Mouse (Mus musculus) hindbrain, embryonic 13.5 days (tissue): ENCODE measurements at regions not wholly inside any gene's neighbourhood (a gene's known extent, or its start where the extent isn't known, plus 50 kb on each side); places are given as distances from the start of the nearest gene placed in this dataset.

ENCODE experiments used
- ATAC-seq: fragments of 200-750 bp; cut with Nextera tagmentation; 2 replicates; pipeline ENCODE4 v1.8.0; 2017; ENCODE audit warnings: moderate TSS enrichment; ENCODE audit not compliant: low FRiP score
- H3K27ac ChIP-seq: fragments of 300-500 bp; sonication (generic); 2 replicates; pipeline ENCODE4 v1.5.1; 2015; ENCODE audit warnings: inconsistent platforms, mild to moderate bottlenecking, moderate library complexity
- H3K27me3 ChIP-seq: fragments of 300-500 bp; sonication (generic); 2 replicates; pipeline ENCODE4 v1.6.1; 2015; ENCODE audit warnings: mild to moderate bottlenecking, inconsistent platforms
- H3K36me3 ChIP-seq: fragments of 300-500 bp; sonication (generic); 2 replicates; pipeline ENCODE4 v1.6.1; 2015; ENCODE audit warnings: mild to moderate bottlenecking, inconsistent platforms
- H3K4me1 ChIP-seq: fragments of 300-500 bp; sonication (generic); replicated peaks from 2 replicates; pipeline ENCODE4 v1.6.1; 2015; ENCODE audit warnings: inconsistent platforms
- H3K4me2 ChIP-seq: fragments of 300-500 bp; sonication (generic); 2 replicates; pipeline ENCODE4 v1.6.1; 2015; ENCODE audit warnings: inconsistent platforms, mild to moderate bottlenecking, moderate library complexity
- H3K4me3 ChIP-seq: fragments of 300-500 bp; sonication (generic); 2 replicates; pipeline ENCODE4 v1.5.1; 2015; ENCODE audit warnings: mild to moderate bottlenecking, inconsistent platforms
- H3K9ac ChIP-seq: fragments of 300-500 bp; sonication (generic); 2 replicates; pipeline ENCODE4 v1.6.1; 2015; ENCODE audit warnings: mild to moderate bottlenecking, inconsistent platforms
- H3K9me3 ChIP-seq: fragments of 300-500 bp; sonication (generic); 2 replicates; pipeline ENCODE4 v1.6.1; 2016; ENCODE audit warnings: inconsistent platforms
- WGBS: fragments of 180-500 bp; shearing (Covaris S2); methylation state at CpG from one replicate; pipeline ENCODE4 v1.1.7; 2015; 5-methylcytosine and 5-hydroxymethylcytosine counted together

- 78% methylated on average over 1 of the region's 1 CpGs for WGBS
- H3K4me3 ChIP-seq: no peak overlapping the region
- no peaks in the 10 kb centered on the region for H3K4me1 ChIP-seq
- H3K36me3 ChIP-seq: no peaks in the 10 kb centered on the region
- H3K27me3 ChIP-seq: no peaks in the 10 kb centered on the region
- no peaks in the 10 kb centered on the region for H3K9me3 ChIP-seq
- H3K9ac ChIP-seq: no peak overlapping the region
- ATAC-seq: peak; percentile 52; the same call in 1 of the 2 replicates
- no peak overlapping the region for H3K4me2 ChIP-seq
- no peak overlapping the region for H3K27ac ChIP-seq
Measured at GRCm38 (mm10) chr10:35855110-35855509, 143.4 kb upstream of the Amd2 start.

DNA sequence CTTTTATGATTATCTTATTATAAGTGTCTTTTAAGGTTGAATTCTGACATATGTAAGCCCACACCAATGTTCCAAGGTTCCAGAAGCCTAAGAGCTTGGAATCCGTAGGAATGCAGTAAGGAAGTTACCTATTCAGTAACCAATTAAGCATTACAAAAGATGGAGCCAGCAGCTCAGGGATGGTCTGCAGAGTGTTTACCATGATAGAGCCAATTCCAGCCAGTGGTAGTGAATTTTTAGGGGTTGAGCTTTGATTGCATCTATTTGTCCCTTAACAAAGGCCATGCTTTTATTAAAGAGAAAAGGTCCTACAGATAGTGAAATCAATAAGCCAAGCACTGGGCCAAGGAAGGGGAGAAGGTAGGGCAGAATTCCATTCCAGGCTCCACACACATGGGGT lies 123.6 kb upstream of the Amd2 start:
- Histone ChIP-seq H3K27ac (no peak overlapping the region), H3K9me3 (no peaks in the 10 kb centered on the region), H3K36me3 (no peaks in the 10 kb centered on the region), H3K9ac (no peak overlapping the region), H3K4me3 (no peak overlapping the region), H3K4me2 (no peak overlapping the region), H3K4me1 (no peaks in the 10 kb centered on the region), H3K27me3 (no peaks in the 10 kb centered on the region)
- WGBS: 72% methylated on average over 1 of the region's 1 CpGs
- ATAC-seq: no peak
